Mouse (Mus musculus) lung, adult 2 months (tissue): ENCODE measurements at regions not wholly inside any gene's neighbourhood (a gene's known extent, or its start where the extent isn't known, plus 50 kb on each side); places are given as distances from the start of the nearest gene placed in this dataset.

Experiments
- CTCF ChIP-seq: fragments of 200-500 bp; IDR thresholded peaks from 2 replicates; pipeline ENCODE4 v1.5.1; 2011; ENCODE audit warnings: mild to moderate bottlenecking, low read length, control low read depth; ENCODE audit not compliant: insufficient read depth
- POLR2A ChIP-seq: fragments of 200-500 bp; IDR thresholded peaks from 2 replicates; pipeline ENCODE4 v1.6.1; 2011; ENCODE audit warnings: low read depth, mild to moderate bottlenecking, control low read depth, low read length, borderline replicate concordance; ENCODE audit errors: extremely low read depth

DNA sequence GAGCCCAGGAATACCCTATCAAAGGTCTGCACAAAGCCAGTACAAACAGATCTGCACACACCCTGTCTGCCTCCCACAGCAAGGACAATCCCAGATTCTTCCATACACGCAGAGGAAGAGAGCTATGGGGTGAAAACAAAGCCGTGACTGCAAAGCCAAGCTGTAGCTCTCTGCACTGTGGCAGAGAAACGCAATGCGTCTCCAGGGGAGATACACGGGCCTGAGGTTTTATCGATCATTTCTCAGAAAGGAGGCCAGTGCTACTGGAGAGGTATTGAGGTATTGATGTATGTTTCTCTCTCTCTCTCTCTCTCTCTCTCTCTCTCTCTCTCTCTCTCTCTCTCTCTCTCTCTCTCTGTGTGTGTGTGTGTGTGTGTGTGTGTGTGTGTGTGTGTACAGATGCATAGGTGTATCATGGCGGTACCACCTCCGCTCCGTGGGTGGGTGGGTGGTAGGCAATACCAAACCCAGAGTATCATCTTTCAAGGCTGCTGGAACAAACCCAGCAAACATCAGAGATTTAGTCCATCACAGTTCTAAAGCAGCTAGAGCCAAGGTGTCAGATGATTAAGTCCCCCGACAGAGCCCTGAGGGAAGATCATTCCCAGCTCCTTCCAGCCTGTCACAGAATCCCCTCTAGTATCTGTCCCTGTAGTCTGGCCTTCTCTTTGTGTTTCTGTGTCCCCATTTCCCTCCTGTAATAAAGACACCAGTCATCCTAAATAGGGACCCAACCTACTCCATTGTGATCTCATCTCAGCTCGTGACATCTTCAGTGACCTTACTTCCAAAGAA lies 175.0 kb downstream of the Mycn start:
- TF ChIP-seq CTCF (no peak), POLR2A (no peak)
